Mouse (Mus musculus): ENCODE results near the gene Xpo5. TPM values are rescaled to one million over a fixed set of nuclear protein-coding genes. Genes with fewer than 3 reads are reported as not detected.
A peak's percentile ranks its signal among the peaks of the same experiment; 100 is the strongest.

The Xpo5 gene
- total RNA-seq, 1 experiment, result 63.2 TPM

- peaks cover 42% of the 10 kb centered on the region for H3K36me3 ChIP-seq (ENCODE audit: control insufficient read depth, insufficient read depth, low read length, poor library complexity, severe bottlenecking)
- peaks cover 0 to 11% of the 10 kb centered on the region in 2 experiments; a peak in 1 of 4 replicates for H3K4me1 ChIP-seq (ENCODE audit: control insufficient read depth in 2 of 2, insufficient read depth in 2 of 2, low read length in 2 of 2, poor library complexity in 1 of 2)
- H3K4me3 ChIP-seq (ENCODE audit: insufficient read depth in 1 of 2, low read depth in 1 of 2, low read length in 2 of 2, poor library complexity in 1 of 2, severe bottlenecking in 1 of 2), result no peak overlapping the region
- H3K27ac ChIP-seq (ENCODE audit: insufficient read depth, low read depth, low read length, poor library complexity, severe bottlenecking), result no peak overlapping the region
- no peaks in the 10 kb centered on the region for H3K9me3 ChIP-seq (ENCODE audit: control insufficient read depth, insufficient read depth, low read depth, low read length)
- no peak overlapping the region for H3K9ac ChIP-seq (ENCODE audit: insufficient read depth, low read depth, low read length, poor library complexity, severe bottlenecking)
- TF ChIP-seq HCFC1 (IDR thresholded peaks at IDR 0.05; ENCODE audit: borderline replicate concordance, insufficient read depth, low read length) (no peak), CHD2 (IDR thresholded peaks at IDR 0.05; ENCODE audit: low read depth, low read length) (no peak), ZNF384 (IDR thresholded peaks at IDR 0.05; ENCODE audit: low read depth, low read length) (no peak), MAFK (IDR thresholded peaks at IDR 0.05; ENCODE audit: insufficient read depth, low read depth, low read length) (no peak), ZC3H11A (IDR thresholded peaks at IDR 0.05; ENCODE audit: borderline replicate concordance, low read depth, low read length) (no peak)
- no peak for DNase-seq (ENCODE audit: low read depth, low spot score)
- in situ Hi-C loops (cut with MboI; ENCODE audit: low sequenced_read_pairs in 2 of 2, unreplicated experiment in 2 of 2), result no loop called here
Measured at GRCm38 (mm10) chr17:46273803-46274236, 71.2 kb downstream of the Xpo5 start.

GRCm38 (mm10) chr17:46274465-46274864, 71.9 kb downstream of the Xpo5 start:
- TF ChIP-seq MAFK (IDR thresholded peaks at IDR 0.05; ENCODE audit: insufficient read depth, low read depth, low read length), result no peak
- no peak for TF ChIP-seq ZNF384 (IDR thresholded peaks at IDR 0.05; ENCODE audit: low read depth, low read length)
- no peak for TF ChIP-seq ZC3H11A (IDR thresholded peaks at IDR 0.05; ENCODE audit: borderline replicate concordance, low read depth, low read length)
- no peak for TF ChIP-seq HCFC1 (IDR thresholded peaks at IDR 0.05; ENCODE audit: borderline replicate concordance, insufficient read depth, low read length)
- no peak for TF ChIP-seq CHD2 (IDR thresholded peaks at IDR 0.05; ENCODE audit: low read depth, low read length)
- Histone ChIP-seq H3K4me3 (ENCODE audit: insufficient read depth in 1 of 2, low read depth in 1 of 2, low read length in 2 of 2, poor library complexity in 1 of 2, severe bottlenecking in 1 of 2) (no peak overlapping the region), H3K9ac (ENCODE audit: insufficient read depth, low read depth, low read length, poor library complexity, severe bottlenecking) (no peak overlapping the region), H3K9me3 (ENCODE audit: control insufficient read depth, insufficient read depth, low read depth, low read length) (no peaks in the 10 kb centered on the region), H3K4me1 (ENCODE audit: control insufficient read depth in 2 of 2, insufficient read depth in 2 of 2, low read length in 2 of 2, poor library complexity in 1 of 2) (peaks cover 0 to 11% of the 10 kb centered on the region in 2 experiments; a peak in 1 of 4 replicates), H3K27ac (ENCODE audit: insufficient read depth, low read depth, low read length, poor library complexity, severe bottlenecking) (no peak overlapping the region), H3K36me3 (ENCODE audit: control insufficient read depth, insufficient read depth, low read length, poor library complexity, severe bottlenecking) (peaks cover 44% of the 10 kb centered on the region)
- in situ Hi-C loops (cut with MboI; ENCODE audit: low sequenced_read_pairs in 2 of 2, unreplicated experiment in 2 of 2), result no loop called here
- DNase-seq (ENCODE audit: low read depth, low spot score), result no peak

- no peak overlapping the region for H3K27ac ChIP-seq (ENCODE audit: insufficient read depth, low read depth, low read length, poor library complexity, severe bottlenecking)
Measured at GRCm38 (mm10) chr17:46275034-46275433, 72.5 kb downstream of the Xpo5 start.

GRCm38 (mm10) chr17:46275506-46275905, 72.9 kb downstream of the Xpo5 start:
- Histone ChIP-seq H3K4me1 (ENCODE audit: control insufficient read depth in 2 of 2, insufficient read depth in 2 of 2, low read length in 2 of 2, poor library complexity in 1 of 2) (peaks cover 0 to 8% of the 10 kb centered on the region in 2 experiments; a peak in 1 of 4 replicates), H3K4me3 (ENCODE audit: insufficient read depth in 1 of 2, low read depth in 1 of 2, low read length in 2 of 2, poor library complexity in 1 of 2, severe bottlenecking in 1 of 2) (no peak overlapping the region), H3K9me3 (ENCODE audit: control insufficient read depth, insufficient read depth, low read depth, low read length) (no peaks in the 10 kb centered on the region), H3K27ac (ENCODE audit: insufficient read depth, low read depth, low read length, poor library complexity, severe bottlenecking) (no peak overlapping the region), H3K9ac (ENCODE audit: insufficient read depth, low read depth, low read length, poor library complexity, severe bottlenecking) (0 out of 2 replicates have a peak overlapping the region, but pooled peaks have one; percentile 4), H3K36me3 (ENCODE audit: control insufficient read depth, insufficient read depth, low read length, poor library complexity, severe bottlenecking) (peaks cover 38% of the 10 kb centered on the region)
- in situ Hi-C loops (cut with MboI; ENCODE audit: low sequenced_read_pairs in 2 of 2, unreplicated experiment in 2 of 2), result no loop called here
- no peak for TF ChIP-seq MAFK (IDR thresholded peaks at IDR 0.05; ENCODE audit: insufficient read depth, low read depth, low read length)
- TF ChIP-seq ZNF384 (IDR thresholded peaks at IDR 0.05; ENCODE audit: low read depth, low read length), result no peak
- no peak for TF ChIP-seq ZC3H11A (IDR thresholded peaks at IDR 0.05; ENCODE audit: borderline replicate concordance, low read depth, low read length)
- no peak for TF ChIP-seq HCFC1 (IDR thresholded peaks at IDR 0.05; ENCODE audit: borderline replicate concordance, insufficient read depth, low read length)
- no peak for TF ChIP-seq CHD2 (IDR thresholded peaks at IDR 0.05; ENCODE audit: low read depth, low read length)
- DNase-seq (ENCODE audit: low read depth, low spot score), result no peak

More at GRCm38 (mm10) chr17:46275034-46275433, 72.5 kb downstream of the Xpo5 start:
- in situ Hi-C loops (cut with MboI; ENCODE audit: low sequenced_read_pairs in 2 of 2, unreplicated experiment in 2 of 2), result no loop called here
- Histone ChIP-seq H3K4me1 (ENCODE audit: control insufficient read depth in 2 of 2, insufficient read depth in 2 of 2, low read length in 2 of 2, poor library complexity in 1 of 2) (peaks cover 0 to 8% of the 10 kb centered on the region in 2 experiments; a peak in 1 of 4 replicates), H3K36me3 (ENCODE audit: control insufficient read depth, insufficient read depth, low read length, poor library complexity, severe bottlenecking) (peaks cover 39% of the 10 kb centered on the region), H3K9ac (ENCODE audit: insufficient read depth, low read depth, low read length, poor library complexity, severe bottlenecking) (no peak overlapping the region), H3K9me3 (ENCODE audit: control insufficient read depth, insufficient read depth, low read depth, low read length) (no peaks in the 10 kb centered on the region), H3K4me3 (ENCODE audit: insufficient read depth in 1 of 2, low read depth in 1 of 2, low read length in 2 of 2, poor library complexity in 1 of 2, severe bottlenecking in 1 of 2) (no peak overlapping the region)
- no peak for TF ChIP-seq MAFK (IDR thresholded peaks at IDR 0.05; ENCODE audit: insufficient read depth, low read depth, low read length)
- TF ChIP-seq ZC3H11A (IDR thresholded peaks at IDR 0.05; ENCODE audit: borderline replicate concordance, low read depth, low read length), result no peak
- TF ChIP-seq HCFC1 (IDR thresholded peaks at IDR 0.05; ENCODE audit: borderline replicate concordance, insufficient read depth, low read length), result no peak
- TF ChIP-seq CHD2 (IDR thresholded peaks at IDR 0.05; ENCODE audit: low read depth, low read length), result no peak
- TF ChIP-seq ZNF384 (IDR thresholded peaks at IDR 0.05; ENCODE audit: low read depth, low read length), result no peak
- no peak for DNase-seq (ENCODE audit: low read depth, low spot score)

All from ES-E14 (cell line).